Mouse (Mus musculus) hematopoietic stem cell, adult 5-6 weeks (primary cell): ENCODE data around the gene Tab1. TPM values are rescaled to one million over a fixed set of nuclear protein-coding genes. Genes with fewer than 3 reads are reported as not detected.
A peak's percentile ranks its signal among the peaks of the same experiment; 100 is the strongest.
"Not testable (repeated sequence)": the region's sequence is repeated elsewhere in the genome, so short reads cannot be mapped to it uniquely, and the experiment has no call there.

Experiments
- ATAC-seq, 2 experiments: fragments of 125-278 bp in 1 of 2; replicated peaks in 1 of 2; 2 replicates each; pipeline ENCODE4 v1.8.0; 2016 to 2017; ENCODE audit warnings: inconsistent platforms in 2 of 2, mild to moderate bottlenecking in 2 of 2, moderate number of reproducible peaks in 2 of 2, low read depth in 1 of 2, moderate TSS enrichment in 1 of 2; ENCODE audit not compliant: low FRiP score in 2 of 2, poor library complexity in 2 of 2, severe bottlenecking in 2 of 2, insufficient read depth in 1 of 2, low TSS enrichment in 1 of 2
- total RNA-seq: library from RNA; stranded (forward); fragments of 172-1452, 232-1000 nt; gene quantifications from 2 replicates; pipeline ENCODE4 v1.2.3, GENCODE M21; 2017

Tab1 gene
- total RNA-seq, 1 experiment from 2014 or later, result 17.1 TPM

DNA sequence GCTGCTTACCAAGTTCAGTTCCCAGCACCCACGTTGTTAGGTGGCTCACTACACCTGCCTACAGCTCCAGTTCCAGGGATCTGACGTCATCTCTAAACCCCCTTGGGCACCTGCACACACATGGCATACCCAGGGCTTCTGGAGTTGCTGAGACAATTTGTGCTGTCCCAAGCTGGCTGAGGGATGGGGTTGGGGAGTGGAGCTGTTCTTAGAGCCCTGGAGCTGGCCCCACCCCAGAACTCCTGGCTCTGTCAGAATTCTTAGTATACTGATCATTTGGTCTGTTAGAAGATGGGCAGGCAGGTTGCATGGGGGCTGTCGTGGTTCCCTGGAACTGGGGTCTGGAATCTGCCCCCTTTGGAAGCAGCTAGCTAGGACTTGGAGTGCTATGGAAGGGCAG lies 32.7 kb upstream of the Tab1 start:
- ATAC-seq, result no peak

DNA sequence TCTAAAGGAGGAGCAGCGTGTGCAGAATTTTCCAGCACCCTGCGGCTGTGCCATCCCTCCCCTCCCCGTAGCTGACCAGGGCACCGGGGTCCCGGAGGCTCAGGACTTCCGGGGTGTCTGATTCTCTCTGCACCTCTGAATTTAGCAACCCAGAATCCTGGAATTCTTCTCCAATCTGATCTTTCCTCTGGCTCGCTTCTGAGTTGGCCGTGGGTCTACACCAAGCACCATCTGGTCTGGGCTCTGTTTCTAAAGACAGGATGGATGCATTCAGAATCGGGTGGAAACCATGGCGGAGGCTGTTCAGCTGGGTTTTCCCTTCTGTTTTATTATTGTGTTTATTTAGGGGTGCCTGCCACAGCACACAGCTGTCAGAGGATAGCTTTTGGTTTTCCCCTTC lies 32.1 kb upstream of the Tab1 start:
- no peak for ATAC-seq

DNA sequence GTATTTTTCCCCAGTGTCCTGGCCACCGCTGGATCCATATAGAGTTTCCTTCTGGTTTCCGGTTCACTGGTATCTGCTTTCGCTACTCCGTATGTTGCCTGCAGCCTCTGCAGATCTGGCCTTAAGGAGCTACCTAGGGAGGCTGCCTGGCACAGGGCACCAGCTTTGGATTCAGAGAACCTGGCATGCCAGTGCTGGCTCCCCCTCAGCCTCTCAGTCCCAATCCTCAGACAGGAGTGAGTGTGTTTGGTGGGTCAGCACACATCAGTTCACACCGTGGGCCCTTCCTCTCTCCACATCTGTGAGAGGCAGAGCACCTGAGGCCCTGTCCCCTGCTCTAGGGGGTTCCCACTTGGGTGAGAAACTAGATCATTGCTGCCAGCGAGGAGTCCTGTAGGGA lies 31.4 kb upstream of the Tab1 start:
- ATAC-seq, result no peak

DNA sequence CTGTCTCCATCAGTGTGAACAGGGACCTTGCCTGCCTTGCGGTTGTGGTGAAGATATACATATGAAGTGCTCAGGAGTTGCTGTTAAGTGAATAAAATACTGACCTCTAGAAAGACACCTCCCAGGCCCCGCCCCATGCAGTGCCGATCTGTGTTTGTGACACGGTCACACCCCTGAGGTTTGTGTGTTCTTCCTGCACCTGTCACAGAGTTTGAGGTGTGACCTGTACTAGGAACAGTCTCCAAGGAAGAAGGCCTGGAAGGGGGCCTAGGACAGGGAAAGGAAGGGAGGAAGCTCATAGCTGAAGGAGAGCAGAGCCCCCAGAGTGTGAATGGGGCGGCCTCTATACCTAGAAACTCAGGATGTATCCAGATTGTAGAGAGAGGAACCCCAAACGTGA lies 30.4 kb upstream of the Tab1 start:
- no peak for ATAC-seq

DNA sequence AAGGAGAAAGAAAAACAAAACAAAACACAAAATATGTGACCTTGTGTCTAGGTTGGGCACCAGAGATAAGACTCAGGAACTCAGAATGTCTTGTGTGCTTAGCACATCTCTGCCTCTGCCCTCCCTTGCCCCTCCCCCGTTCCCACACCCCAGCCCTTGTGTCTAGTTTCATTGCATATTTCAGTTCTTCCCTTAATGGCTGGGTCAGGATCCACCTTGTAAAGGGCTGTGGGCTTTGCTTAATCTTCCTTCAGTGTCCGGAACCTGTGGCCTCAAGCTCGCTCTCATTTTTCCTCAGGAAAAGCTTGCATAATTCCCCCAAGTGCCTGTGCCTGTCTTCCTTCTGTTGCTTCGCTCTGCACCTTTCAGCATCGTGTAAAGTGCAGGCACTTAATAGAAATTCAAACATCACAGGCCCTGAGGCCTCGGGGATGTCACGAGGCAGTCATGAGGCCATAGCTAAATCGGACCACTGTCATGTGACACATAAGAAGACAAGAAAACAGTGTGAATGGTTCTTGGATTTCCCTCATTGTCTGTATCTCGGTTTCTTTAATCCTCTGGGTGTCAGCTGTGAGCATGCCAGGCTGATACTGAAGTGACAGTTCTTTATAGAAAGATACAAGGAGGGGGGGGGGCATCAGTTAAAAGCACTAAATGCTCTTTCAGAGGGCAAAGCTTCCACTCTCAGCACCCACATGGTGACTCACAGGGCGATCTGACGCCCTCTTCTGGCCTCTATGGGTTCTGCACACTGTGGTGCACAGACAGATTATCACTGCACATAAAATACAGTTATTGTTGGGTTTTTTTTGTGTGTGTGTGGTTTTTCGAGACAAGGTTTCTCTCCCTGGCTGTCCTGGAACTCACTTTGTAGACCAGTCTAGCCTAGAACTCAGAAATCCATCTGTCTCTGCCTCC lies 27.2 kb upstream of the Tab1 start:
- ATAC-seq, result no peak; a peak in 1 of 4 replicates

DNA sequence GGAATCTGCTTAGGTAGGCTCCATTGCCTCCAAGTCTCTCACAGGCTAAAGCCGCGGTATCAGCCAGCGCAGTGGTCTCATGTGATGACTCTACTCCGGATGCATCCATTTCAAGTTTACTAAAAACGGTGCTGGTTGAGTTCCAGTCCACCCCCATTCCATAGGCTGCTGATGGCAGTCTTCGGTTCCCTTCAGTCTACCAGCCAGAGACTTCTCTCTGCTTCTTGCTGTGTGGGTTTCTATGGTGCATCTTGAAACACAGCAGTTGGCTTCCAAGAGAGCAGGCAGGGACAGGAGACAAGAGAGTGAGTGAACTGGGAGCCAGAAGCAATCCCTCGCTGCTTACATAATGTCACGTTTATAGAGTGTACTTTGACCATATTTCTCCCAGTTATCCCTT lies 25.8 kb upstream of the Tab1 start:
- ATAC-seq, result no peak

DNA sequence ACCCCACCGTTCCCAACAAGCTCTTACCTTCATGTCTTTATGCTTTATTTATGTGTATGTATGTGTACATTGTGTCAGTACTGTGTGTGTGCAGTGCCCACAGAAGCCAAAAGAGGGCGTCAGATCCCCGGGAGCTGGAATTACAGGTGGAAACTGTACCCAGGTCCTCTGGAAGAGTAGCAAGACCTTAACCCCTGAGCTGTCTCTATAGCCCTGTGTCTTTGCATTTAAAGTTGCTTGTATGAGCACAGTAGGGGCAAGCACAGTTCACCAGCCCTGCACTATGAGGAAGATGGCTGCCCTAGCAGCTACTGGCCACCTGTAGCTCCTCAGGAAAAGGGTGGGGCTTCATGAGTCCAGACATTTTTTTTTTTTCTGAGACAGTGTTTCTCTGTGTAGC lies 25.4 kb upstream of the Tab1 start:
- no peak for ATAC-seq

DNA sequence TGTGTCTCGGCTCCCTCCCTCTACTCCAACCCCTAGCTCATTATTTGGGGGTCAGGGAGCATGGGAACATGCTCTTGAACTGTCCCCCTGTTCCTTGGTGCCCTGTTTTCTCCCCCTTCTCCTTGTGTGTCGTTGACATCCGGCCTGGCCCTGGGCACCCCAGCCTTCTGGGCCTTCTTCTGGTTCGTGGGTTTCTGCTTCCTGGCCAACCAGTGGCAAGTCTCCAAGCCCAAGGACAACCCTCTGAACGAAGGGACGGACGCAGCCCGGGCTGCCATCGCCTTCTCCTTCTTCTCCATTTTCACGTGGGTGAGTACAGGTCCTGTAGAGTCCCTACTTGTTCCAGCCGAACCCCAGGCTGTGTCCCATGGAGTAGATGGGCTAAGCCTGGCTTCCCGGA lies 21.5 kb upstream of the Tab1 start:
- peak; percentile 38 to 63; a peak in 3 of 4 replicates for ATAC-seq

DNA sequence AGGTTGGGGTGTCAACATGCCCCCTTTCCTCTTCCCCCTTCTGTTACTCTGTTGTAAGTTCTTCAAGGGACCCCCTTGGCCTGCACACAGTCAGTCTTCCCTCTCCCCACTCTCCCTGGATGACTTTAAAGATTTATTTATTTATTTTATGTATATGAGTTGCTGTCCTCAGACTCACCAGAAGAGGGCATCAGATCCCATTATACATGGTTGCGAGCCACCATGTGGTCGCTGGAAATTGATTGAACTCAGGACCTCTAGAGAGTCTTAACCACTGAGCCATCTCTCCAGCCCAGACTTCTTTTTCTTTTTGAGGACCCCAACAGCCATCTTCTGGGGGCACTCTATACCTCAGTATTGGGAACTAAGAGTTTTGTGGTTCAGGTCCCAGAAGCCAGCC lies 20.4 kb upstream of the Tab1 start:
- ATAC-seq, result no peak

DNA sequence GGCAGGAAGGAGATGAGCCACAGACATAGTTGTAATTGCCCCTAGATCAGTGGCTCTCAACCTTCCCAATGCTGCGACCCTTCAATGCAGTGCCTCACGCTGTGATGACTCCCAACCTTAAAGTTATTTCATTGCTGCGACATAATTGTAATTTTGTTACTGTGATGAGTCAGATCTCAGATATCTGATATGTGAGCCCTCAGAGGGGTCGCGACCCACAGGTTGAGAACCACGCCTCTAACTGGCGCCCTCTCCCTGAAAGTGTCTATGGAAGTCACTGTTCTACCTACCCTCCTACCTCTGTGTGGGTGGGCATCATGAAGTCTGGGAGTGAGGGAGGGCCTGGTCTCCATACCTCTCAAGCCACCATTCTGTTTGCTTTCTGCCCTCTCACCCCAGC lies 18.5 kb upstream of the Tab1 start:
- no peak for ATAC-seq

DNA sequence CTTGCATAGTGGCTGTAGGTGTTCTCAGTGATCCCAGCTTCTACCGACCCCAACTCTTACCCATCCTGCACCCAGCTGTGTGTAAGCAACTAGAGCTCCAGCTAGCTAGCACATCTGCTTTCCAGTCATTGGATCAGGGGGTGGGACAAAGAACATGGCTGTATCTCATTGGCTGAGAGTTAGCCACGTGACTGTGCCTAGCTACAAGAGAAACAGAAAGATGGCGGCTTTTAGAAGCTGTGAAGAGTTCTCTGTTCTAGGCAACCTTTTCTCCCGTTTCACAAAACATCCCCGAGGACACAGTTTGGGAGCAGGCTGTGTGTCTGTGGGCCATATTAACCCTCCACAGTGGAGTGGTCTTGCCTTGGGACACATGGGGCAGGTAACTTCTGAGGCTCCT lies 17.7 kb upstream of the Tab1 start:
- ATAC-seq, result no peak

DNA sequence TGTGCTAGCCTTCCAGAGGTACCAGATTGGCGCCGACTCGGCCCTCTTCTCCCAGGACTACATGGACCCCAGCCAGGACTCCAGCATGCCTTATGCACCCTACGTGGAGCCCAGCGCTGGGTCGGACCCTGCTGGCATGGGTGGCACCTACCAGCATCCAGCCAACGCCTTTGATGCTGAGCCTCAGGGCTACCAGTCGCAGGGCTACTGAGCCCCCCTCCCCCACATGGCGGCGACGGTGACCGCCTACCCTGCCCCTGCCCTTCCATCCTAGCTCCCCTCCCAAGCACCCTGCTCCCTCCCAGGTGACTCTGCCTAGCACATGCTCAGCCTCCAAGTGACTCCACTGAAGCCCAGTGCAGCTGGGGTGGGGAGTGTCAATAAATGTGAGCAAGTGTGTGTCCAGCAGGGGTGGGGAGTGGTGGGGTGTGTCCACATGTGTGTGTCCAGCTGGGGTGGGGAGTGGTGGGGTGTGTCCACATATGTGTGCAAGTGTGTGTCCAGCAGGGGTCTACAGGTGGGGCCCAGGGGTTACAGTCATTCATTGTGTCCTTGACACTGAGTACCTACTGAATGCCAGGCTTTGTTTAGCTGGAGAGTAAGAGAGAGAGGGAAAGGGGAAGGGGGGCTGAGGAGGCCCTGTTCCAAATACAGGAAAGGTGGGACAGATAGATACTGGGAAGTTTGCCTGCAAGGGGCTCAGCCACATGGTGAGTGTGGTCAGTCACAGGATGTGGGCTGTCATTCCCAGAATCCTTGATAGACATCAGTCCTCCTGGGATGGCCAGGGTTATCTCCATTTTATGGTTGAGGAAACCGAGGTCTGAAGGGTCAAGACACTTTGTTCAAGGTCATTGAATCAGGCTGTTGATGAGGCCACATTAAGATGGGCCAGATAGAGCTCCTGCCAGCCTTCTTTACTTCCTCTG lies 16.8 kb upstream of the Tab1 start:
- ATAC-seq, result no peak

DNA sequence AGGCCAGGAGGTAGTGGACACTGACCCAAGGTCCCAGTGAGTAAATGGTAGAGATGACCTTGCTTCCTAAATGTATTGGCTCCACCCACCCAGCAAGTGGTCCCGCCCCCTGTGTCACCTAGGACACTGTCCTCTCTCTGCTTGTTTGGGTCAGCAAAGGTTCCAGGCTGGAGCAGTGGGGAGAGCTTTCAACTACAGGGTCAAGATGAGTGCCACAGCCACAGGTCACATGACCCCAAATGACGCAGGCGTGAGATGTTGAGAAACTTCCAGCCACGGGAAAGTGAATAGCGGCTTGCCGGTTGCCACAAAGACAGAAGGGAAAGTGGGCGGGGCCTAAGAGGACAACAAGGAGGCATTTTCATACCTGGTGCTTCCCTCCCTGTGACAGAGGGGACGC lies 15.8 kb upstream of the Tab1 start:
- ATAC-seq, result peak in 1 of 2 experiments; percentile 38; a peak in 1 of 4 replicates

DNA sequence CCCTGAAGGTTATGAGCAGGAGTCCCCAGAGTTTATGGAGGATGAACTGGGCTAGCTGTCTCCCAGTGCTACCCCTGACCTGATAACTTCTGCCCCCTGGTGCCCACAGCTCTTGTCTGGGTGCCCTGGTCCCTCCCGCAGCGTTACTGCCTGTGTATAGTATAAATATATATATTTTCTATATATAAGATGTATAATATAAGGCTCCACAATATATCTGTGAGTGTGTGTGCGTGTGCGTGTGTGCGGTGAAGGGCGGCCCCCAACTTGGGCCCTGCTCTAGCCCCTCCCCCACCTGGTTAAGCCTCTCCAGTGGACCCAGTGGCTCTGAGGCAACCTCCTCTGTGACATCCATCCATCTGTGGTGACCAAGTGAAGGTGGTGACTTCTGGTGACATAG lies 13.9 kb upstream of the Tab1 start:
- no peak for ATAC-seq

DNA sequence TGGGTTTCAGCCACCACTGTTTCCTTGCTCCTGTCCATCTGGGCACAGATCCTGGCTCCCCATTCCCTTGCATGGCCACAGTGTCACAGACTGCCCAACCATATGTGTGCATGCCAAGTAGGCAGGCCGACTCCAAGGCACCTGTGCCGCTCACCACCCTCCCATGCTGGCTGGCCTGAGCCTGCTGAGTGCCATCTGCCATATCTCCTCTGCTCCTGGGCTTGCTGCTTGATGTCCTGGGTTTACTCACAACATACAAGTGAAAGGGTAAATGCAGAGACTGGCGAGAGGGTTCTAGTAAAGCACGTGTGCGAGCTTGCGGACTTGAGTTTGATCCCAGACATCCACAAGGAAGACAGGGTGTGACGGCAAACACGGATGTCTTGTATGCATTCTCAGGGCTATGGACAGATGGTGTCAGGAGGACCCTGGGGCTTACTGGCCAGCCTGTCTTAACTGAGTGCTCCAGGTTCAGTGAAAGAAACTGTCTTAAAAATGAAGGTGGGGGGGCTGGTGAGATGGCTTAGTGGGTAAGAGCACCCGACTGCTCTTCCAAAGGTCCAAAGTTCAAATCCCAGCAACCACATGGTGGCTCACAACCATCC lies 11.1 kb upstream of the Tab1 start:
- ATAC-seq, result no peak

DNA sequence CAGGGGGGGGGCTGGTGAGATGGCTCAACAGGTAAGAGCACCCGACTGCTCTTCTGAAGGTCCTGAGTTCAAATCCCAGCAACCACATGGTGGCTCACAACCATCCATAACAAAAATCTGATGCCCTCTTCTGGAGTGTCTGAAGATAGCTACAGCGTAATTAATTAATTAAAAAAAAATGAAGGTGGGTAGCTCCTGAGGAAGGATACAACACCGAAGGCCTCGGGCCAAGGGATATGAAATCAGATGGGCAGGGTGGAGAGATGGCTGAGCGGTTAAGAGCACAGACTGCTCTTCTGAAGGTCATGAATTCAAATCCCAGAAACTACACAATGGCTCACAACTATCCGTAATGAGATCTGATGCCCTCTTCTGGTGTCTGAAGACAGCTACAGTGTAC lies 10.5 kb upstream of the Tab1 start:
- ATAC-seq, result not testable (repeated sequence)

DNA sequence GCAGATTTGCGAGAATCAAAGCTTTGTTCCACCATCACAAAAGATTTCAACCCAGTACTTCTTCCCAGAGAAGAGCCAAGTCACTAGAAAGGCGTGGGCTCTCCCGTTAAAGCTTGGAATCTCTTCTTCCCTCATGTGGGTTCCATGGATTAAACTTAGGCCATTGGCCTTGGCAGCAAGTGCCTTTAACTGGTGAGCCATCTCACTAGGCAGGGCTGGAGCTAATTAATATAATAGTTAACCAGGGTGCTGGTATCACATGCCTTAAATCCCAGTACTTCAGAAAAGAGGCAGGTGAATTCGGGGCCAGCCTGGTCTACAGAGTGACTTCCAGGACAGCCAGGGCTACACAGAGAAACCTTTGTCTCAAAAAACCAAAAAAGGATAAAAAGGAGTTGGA lies 8.3 kb upstream of the Tab1 start:
- ATAC-seq, result no peak

DNA sequence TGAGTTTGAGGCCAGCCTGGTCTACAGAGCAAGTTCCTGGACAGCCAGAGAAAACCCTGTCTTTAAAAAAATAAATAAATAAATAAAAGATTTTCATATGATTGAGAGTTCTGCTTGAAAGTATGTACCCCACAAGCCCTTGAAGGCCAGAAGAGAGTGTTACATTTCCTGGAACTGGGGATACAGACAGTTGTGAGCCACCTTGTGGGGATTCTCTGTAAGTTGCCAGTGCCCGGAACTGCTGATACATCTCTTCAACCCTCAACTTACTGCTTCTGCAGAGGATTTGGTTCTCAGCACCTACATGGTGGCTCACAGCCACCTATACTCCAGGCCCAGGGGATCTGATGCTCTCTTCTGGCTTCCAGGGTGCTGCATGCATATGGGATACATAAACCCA lies 5.7 kb upstream of the Tab1 start:
- ATAC-seq, result peak; percentile 45 to 62; a peak in 1 of 4 replicates
